Mouse (Mus musculus) embryonic facial prominence, embryonic 10.5 days (tissue): ENCODE measurements at regions not wholly inside any gene's neighbourhood (a gene's known extent, or its start where the extent isn't known, plus 50 kb on each side); places are given as distances from the start of the nearest gene placed in this dataset.

Experiments used
- DNase-seq: peaks from one replicate; pipeline ENCODE4 v3.0.0-alpha.2; 2017; ENCODE audit warnings: low spot score
- H3K27ac ChIP-seq: fragments of 300-500 bp; sonication (generic); replicated peaks from 2 replicates; pipeline ENCODE4 v1.5.1; 2016; ENCODE audit warnings: mild to moderate bottlenecking
- H3K27me3 ChIP-seq: fragments of 300-500 bp; sonication (generic); replicated peaks from 2 replicates; pipeline ENCODE4 v1.6.1; 2016; ENCODE audit warnings: low read depth, mild to moderate bottlenecking; ENCODE audit not compliant: poor library complexity, severe bottlenecking
- H3K36me3 ChIP-seq: fragments of 300-500 bp; sonication (generic); replicated peaks from 2 replicates; pipeline ENCODE4 v1.6.1; 2016; ENCODE audit warnings: mild to moderate bottlenecking, moderate library complexity
- H3K4me1 ChIP-seq: fragments of 300-500 bp; sonication (generic); 2 replicates; pipeline ENCODE4 v1.6.1; 2016
- H3K4me3 ChIP-seq: fragments of 300-500 bp; sonication (generic); 2 replicates; pipeline ENCODE4 v1.5.1; 2016; ENCODE audit warnings: mild to moderate bottlenecking, moderate library complexity
- H3K9me3 ChIP-seq: fragments of 300-500 bp; sonication (generic); 2 replicates; pipeline ENCODE4 v1.6.1; 2016; ENCODE audit warnings: mild to moderate bottlenecking
- WGBS: fragments of 180-500 bp; shearing (Covaris S2); methylation state at CpG from one replicate; pipeline ENCODE4 v1.1.7; 2016; 5-methylcytosine and 5-hydroxymethylcytosine counted together

DNA sequence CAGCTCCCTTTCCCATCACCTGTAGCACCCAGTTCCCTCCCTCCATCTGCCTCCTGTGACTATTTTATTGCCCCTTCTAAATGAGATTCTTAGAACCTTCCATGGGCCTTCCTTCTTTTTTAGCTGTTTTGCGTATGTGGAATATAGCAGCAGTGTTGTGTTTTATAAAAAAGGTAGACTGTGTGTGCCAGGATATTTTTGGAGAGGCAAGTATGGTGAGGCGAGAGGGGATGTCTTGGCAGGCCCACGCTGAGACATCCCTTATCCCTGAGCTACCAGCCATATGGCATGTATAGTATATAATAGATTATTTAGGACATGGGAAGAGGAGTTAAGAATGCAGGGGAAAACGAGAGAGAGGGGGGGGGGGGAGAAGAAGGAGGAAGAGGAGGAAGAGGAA lies 488.4 kb downstream of the Btbd3 start:
- 84% methylated on average over 4 of the region's 4 CpGs for WGBS
- Histone ChIP-seq H3K27ac (no peak overlapping the region), H3K4me1 (no peaks in the 10 kb centered on the region), H3K36me3 (no peaks in the 10 kb centered on the region), H3K9me3 (no peaks in the 10 kb centered on the region), H3K27me3 (no peaks in the 10 kb centered on the region), H3K4me3 (no peak overlapping the region)
- no peak for DNase-seq

- WGBS, result 89% methylated on average over 3 of the region's 3 CpGs
- H3K27ac ChIP-seq, result no peak overlapping the region
- no peaks in the 10 kb centered on the region for H3K27me3 ChIP-seq
- no peaks in the 10 kb centered on the region for H3K36me3 ChIP-seq
- DNase-seq, result no peak
- H3K4me3 ChIP-seq, result no peak overlapping the region
- no peaks in the 10 kb centered on the region for H3K9me3 ChIP-seq
- no peaks in the 10 kb centered on the region for H3K4me1 ChIP-seq
Observed at GRCm38 (mm10) chr2:138760439-138760963, 504.1 kb downstream of the Btbd3 start.

- WGBS, result 95% methylated on average over 1 of the region's 1 CpGs
- no peak overlapping the region for H3K4me3 ChIP-seq
Observed at GRCm38 (mm10) chr2:138761400-138761799, 505.0 kb downstream of the Btbd3 start.

DNA sequence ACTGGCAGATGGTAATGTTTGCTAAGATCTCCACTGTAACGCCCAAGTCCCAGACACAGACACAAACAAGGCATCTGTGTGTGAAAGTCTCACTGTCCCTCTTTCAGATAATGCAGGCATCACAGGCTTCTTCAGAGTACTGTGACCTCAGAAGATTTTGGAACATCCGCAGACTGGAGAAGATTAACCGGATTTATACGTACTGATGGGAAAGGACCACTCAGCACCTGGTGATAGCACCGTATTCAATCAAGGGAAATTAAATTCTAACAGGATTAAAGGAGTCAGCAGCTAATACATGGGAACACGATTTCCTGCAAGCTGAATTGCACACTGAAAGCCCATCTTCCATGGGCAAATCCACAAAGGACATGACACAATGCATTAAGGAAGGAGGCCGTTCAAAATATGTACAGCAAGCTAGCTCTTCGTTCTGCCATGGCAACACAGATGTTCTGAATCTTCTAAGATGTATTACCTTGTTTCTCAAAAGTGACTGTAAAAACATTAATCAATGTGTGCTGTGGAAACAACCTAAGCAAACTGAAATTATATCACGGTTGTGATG lies 510.0 kb downstream of the Btbd3 start:
- Histone ChIP-seq H3K4me1 (peaks cover 12% of the 10 kb centered on the region), H3K27me3 (no peaks in the 10 kb centered on the region), H3K27ac (no peak overlapping the region), H3K4me3 (no peak overlapping the region), H3K36me3 (no peaks in the 10 kb centered on the region), H3K9me3 (no peaks in the 10 kb centered on the region)
- 60% methylated on average over 9 of the region's 9 CpGs for WGBS
- no peak for DNase-seq

More at GRCm38 (mm10) chr2:138761400-138761799, 505.0 kb downstream of the Btbd3 start:
- Histone ChIP-seq H3K4me1 (peaks cover 2% of the 10 kb centered on the region; the same call in 1 of the 2 replicates), H3K36me3 (no peaks in the 10 kb centered on the region), H3K9me3 (no peaks in the 10 kb centered on the region), H3K27ac (no peak overlapping the region), H3K27me3 (no peaks in the 10 kb centered on the region)
- DNase-seq, result no peak

- no peaks in the 10 kb centered on the region for H3K9me3 ChIP-seq
- WGBS, result 89% methylated on average over 3 of the region's 3 CpGs
- no peaks in the 10 kb centered on the region for H3K27me3 ChIP-seq
- H3K4me1 ChIP-seq, result no peaks in the 10 kb centered on the region
- no peaks in the 10 kb centered on the region for H3K36me3 ChIP-seq
- H3K27ac ChIP-seq, result no peak overlapping the region
- H3K4me3 ChIP-seq, result no peak overlapping the region
- no peak for DNase-seq
Observed at GRCm38 (mm10) chr2:138783781-138784180, 527.4 kb downstream of the Btbd3 start.

- Histone ChIP-seq H3K27ac (no peak overlapping the region), H3K4me3 (no peak overlapping the region), H3K36me3 (no peaks in the 10 kb centered on the region), H3K4me1 (no peaks in the 10 kb centered on the region), H3K27me3 (no peaks in the 10 kb centered on the region), H3K9me3 (no peaks in the 10 kb centered on the region)
- DNase-seq, result no peak
- 90% methylated on average over 6 of the region's 6 CpGs for WGBS
Observed at GRCm38 (mm10) chr2:138792711-138793450, 536.5 kb downstream of the Btbd3 start.

GRCm38 (mm10) chr2:138806196-138806595 lies 549.8 kb downstream of the Btbd3 start:
- Histone ChIP-seq H3K4me1 (no peaks in the 10 kb centered on the region), H3K27me3 (no peaks in the 10 kb centered on the region), H3K27ac (no peak overlapping the region), H3K36me3 (no peaks in the 10 kb centered on the region), H3K9me3 (no peaks in the 10 kb centered on the region), H3K4me3 (no peak overlapping the region)
- no peak for DNase-seq
- WGBS, result 72% methylated on average over 3 of the region's 3 CpGs

DNA sequence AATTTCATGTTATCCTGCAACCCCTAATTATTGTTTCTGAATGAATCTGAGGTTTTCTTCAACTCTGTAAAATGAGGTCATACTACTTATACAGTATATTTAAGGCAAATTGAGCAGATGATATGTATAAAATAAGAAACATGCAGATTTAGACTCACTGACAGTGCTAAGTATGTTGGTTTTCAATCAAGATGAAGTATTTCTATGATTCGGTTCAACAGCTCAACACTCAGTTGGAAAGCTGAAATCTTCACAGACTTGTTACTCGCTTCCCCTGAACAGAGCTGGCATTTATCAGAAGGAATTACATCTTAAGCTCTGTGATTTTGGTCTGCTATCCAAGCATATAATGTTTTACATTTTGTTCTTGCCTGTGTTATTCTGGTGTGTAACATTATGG lies 553.4 kb downstream of the Btbd3 start:
- no peaks in the 10 kb centered on the region for H3K36me3 ChIP-seq

GRCm38 (mm10) chr2:138820489-138820888 lies 564.1 kb downstream of the Btbd3 start:
- no peak for DNase-seq
- H3K36me3 ChIP-seq, result no peaks in the 10 kb centered on the region
- H3K4me3 ChIP-seq, result no peak overlapping the region
- H3K9me3 ChIP-seq, result no peaks in the 10 kb centered on the region
- no peak overlapping the region for H3K27ac ChIP-seq
- 88% methylated on average over 4 of the region's 4 CpGs for WGBS
- H3K27me3 ChIP-seq, result no peaks in the 10 kb centered on the region
- H3K4me1 ChIP-seq, result no peaks in the 10 kb centered on the region

More for the DNA sequence above, 553.4 kb downstream of the Btbd3 start:
- no peaks in the 10 kb centered on the region for H3K27me3 ChIP-seq
- no peak overlapping the region for H3K4me3 ChIP-seq
- H3K9me3 ChIP-seq, result no peaks in the 10 kb centered on the region
- no peak overlapping the region for H3K27ac ChIP-seq
- no peak for DNase-seq
- no peaks in the 10 kb centered on the region for H3K4me1 ChIP-seq
- WGBS, result 93% methylated on average over 2 of the region's 2 CpGs

DNA sequence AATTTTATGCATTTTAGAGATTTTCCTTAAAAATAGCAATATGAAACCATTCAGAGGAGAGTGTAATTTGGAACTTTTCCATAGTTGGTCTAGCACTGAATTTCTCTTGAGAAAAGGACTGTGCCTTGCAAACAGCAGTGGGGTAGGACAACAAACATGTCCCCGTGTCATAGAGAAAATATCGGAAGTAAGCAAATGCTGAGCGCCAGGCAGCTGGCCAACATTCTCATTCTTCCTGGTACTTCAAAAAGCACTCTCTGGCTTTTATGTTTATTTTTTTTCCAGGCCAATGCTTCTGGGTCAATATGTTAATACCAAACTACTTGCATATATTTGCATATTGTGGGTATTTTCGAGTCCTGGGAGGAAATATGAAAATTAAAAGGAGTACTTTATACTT lies 568.5 kb downstream of the Btbd3 start:
- DNase-seq, result no peak
- Histone ChIP-seq H3K9me3 (no peaks in the 10 kb centered on the region), H3K27me3 (no peaks in the 10 kb centered on the region), H3K36me3 (no peaks in the 10 kb centered on the region), H3K27ac (no peak overlapping the region), H3K4me1 (no peaks in the 10 kb centered on the region), H3K4me3 (no peak overlapping the region)
- WGBS, result 86% methylated on average over 4 of the region's 4 CpGs

DNA sequence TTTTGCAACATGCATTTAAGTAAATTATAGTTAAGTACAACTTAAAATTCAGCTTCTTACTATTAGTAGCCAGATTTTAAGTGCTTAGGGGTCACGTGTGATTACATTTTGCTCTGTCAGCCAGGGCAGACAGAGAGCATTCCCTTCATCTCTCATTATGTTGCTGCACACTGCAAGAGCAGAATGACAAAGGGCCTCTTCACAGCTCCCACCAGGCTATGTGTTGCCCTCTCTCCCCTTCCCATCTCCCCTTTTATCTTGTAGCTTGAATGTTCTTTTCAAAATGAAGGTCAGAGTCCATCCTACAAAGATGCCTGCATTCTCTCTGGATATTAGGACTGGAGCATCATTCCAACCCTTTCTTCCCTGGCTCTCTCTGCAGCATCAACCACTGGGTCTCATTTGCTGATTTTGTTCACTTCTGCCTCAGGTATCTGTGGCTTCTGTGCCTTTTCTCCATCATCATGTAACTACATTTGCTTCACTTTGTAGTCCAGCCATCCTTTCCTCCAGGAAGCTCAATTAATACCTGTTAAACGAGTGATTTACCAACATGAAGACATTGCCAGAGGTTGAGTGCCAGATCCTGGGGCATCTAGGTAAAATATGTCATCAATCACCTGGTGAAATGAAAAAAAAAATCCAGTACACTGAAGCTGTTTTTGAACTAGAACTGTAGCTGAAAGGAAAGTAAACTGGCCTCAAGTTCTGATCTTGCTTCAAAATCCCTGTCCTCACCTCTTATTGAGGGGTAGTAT lies 571.6 kb downstream of the Btbd3 start:
- DNase-seq, result no peak
- H3K4me1 ChIP-seq, result no peaks in the 10 kb centered on the region
- H3K9me3 ChIP-seq, result no peaks in the 10 kb centered on the region
- no peaks in the 10 kb centered on the region for H3K36me3 ChIP-seq
- no peak overlapping the region for H3K27ac ChIP-seq
- WGBS, result 49% methylated on average over 2 of the region's 2 CpGs
- no peaks in the 10 kb centered on the region for H3K27me3 ChIP-seq
- no peak overlapping the region for H3K4me3 ChIP-seq

- H3K4me1 ChIP-seq, result no peaks in the 10 kb centered on the region
- 46% methylated on average over 3 of the region's 3 CpGs for WGBS
- H3K36me3 ChIP-seq, result no peaks in the 10 kb centered on the region
- H3K9me3 ChIP-seq, result no peaks in the 10 kb centered on the region
- no peak overlapping the region for H3K4me3 ChIP-seq
- H3K27ac ChIP-seq, result no peak overlapping the region
- DNase-seq, result no peak
- H3K27me3 ChIP-seq, result no peaks in the 10 kb centered on the region
Observed at GRCm38 (mm10) chr2:138838846-138839245, 582.5 kb downstream of the Btbd3 start.

DNA sequence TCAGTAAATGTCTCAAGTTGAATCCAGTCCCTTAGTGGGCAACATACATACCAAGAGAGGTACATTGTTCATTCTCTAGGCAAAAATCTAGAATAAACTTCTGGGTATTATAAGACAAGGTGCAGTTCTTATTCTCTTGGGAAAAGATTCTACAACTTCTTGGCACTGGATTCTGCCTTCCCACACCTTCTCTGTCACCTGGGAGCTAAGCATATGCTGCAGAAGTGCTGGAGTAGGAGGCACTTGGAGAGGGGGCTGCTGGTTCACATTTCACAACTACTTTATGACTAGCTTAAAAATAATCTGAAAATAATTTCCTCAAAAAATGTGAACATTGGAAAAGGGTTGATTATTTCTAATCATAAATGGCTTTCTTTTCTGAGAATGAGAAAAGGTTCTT lies 602.8 kb downstream of the Btbd3 start:
- Histone ChIP-seq H3K36me3 (no peaks in the 10 kb centered on the region), H3K4me3 (no peak overlapping the region), H3K27ac (no peak overlapping the region), H3K4me1 (no peaks in the 10 kb centered on the region), H3K27me3 (no peaks in the 10 kb centered on the region), H3K9me3 (no peaks in the 10 kb centered on the region)
- no peak for DNase-seq
